ENCODE assay signal across 13 mouse cellular contexts in genomic region chr5:136895529-136895963, GRCm38 (mm10). TPM values are rescaled to one million over a fixed set of nuclear protein-coding genes. Genes with fewer than 3 reads are reported as not detected.
DNase-seq lines count a peak whose midpoint lies in the region; ATAC-seq and TF ChIP-seq lines count a peak whose summit lies in the region.
"Had no signal": no experiment of that assay in that cellular context is flagged by ENCODE, and none has a peak within 500 bp of the region (broad histone marks: within the 10 kb centered on the region; RNA-seq: fewer than 3 reads in every experiment).

No protein-coding gene starts in this region.

- WGBS in liver, postnatal 0 days (ENCODE audit: insufficient replicate concordance), result 62% methylated on average over 10 of the region's 10 CpGs
- WGBS in liver, embryonic 11.5 days, result 56% methylated on average over 10 of the region's 10 CpGs
- WGBS in embryonic facial prominence, embryonic 11.5 days, result 58% methylated on average over 10 of the region's 10 CpGs
- 40% methylated on average over 10 of the region's 10 CpGs for WGBS in limb, embryonic 15.5 days

- no peak for TF ChIP-seq EP300 in liver, postnatal 0 days (IDR thresholded peaks at IDR 0.05; ENCODE audit: low read depth)

- peak; percentile 33; the same call in 1 of the 2 replicates for TF ChIP-seq CTCF in liver, postnatal 0 days (IDR thresholded peaks at IDR 0.05; ENCODE audit: low read depth)

- no peak overlapping the region for H3K4me2 ChIP-seq in liver, postnatal 0 days (ENCODE audit: low read depth, low read length)
- no peak overlapping the region for H3K4me2 ChIP-seq in liver, embryonic 11.5 days
- H3K4me2 ChIP-seq in embryonic facial prominence, embryonic 11.5 days (ENCODE audit: low read depth, low read length), result no peak overlapping the region
- peak overlapping the region; percentile 13; the same call in 1 of the 2 replicates for H3K4me2 ChIP-seq in limb, embryonic 15.5 days
- H3K4me2 ChIP-seq: forebrain, embryonic 13.5 days had no signal

- H3K9me3 ChIP-seq in liver, postnatal 0 days (ENCODE audit: low read length), result no peaks in the 10 kb centered on the region
- no peaks in the 10 kb centered on the region for H3K9me3 ChIP-seq in liver, embryonic 11.5 days (ENCODE audit: control insufficient read depth, low read length)
- no peaks in the 10 kb centered on the region for H3K9me3 ChIP-seq in ES-E14 (ENCODE audit: control insufficient read depth, insufficient read depth, low read depth, low read length)
- no peaks in the 10 kb centered on the region for H3K9me3 ChIP-seq in embryonic facial prominence, embryonic 11.5 days (replicated peaks; ENCODE audit: control insufficient read depth, low read length)
- H3K9me3 ChIP-seq in limb, embryonic 15.5 days, result no peaks in the 10 kb centered on the region
- H3K9me3 ChIP-seq: forebrain, embryonic 13.5 days had no signal

- in situ Hi-C loops in ES-E14 (cut with MboI; ENCODE audit: low sequenced_read_pairs in 2 of 2, unreplicated experiment in 2 of 2), result loop anchor here in 1 of 2 experiments (25.0 kb wide), 1 partner anchor 108 kb away; no protein-coding TSS in a partner anchor

- no peak for DNase-seq in liver, postnatal 0 days
- DNase-seq in liver, embryonic 11.5 days (ENCODE audit: low spot score), result no peak
- DNase-seq in ES-E14 (ENCODE audit: low read depth, low spot score), result no peak
- DNase-seq in embryonic facial prominence, embryonic 11.5 days (ENCODE audit: low spot score), result peak; percentile 55
- no peak for DNase-seq in thymus, adult 18-20 months
- no peak for DNase-seq in right cerebral cortex, postnatal 36 days (ENCODE audit: low spot score in 2 of 2)
- DNase-seq: adrenal gland, adult 2 months; right cerebral cortex, postnatal 4 days had no signal

- H3K9ac ChIP-seq in liver, postnatal 0 days (replicated peaks), result no peak overlapping the region
- H3K9ac ChIP-seq in liver, embryonic 11.5 days (ENCODE audit: low read depth, low read length), result no peak overlapping the region
- no peak overlapping the region for H3K9ac ChIP-seq in ES-E14 (ENCODE audit: insufficient read depth, low read depth, low read length, poor library complexity, severe bottlenecking)
- no peak overlapping the region for H3K9ac ChIP-seq in embryonic facial prominence, embryonic 11.5 days (replicated peaks; ENCODE audit: low read length)
- H3K9ac ChIP-seq in limb, embryonic 15.5 days, result no peak overlapping the region
- H3K9ac ChIP-seq: forebrain, embryonic 13.5 days had no signal

- no peak for ATAC-seq in liver, postnatal 0 days
- no peak for ATAC-seq in liver, embryonic 11.5 days (replicated peaks; ENCODE audit: low FRiP score)
- ATAC-seq in embryonic facial prominence, embryonic 11.5 days (replicated peaks; ENCODE audit: insufficient number of reproducible peaks, low FRiP score, low TSS enrichment, low read depth), result 0 out of 2 replicates have a peak, but pooled peaks have one; percentile 72
- ATAC-seq in limb, embryonic 15.5 days (ENCODE audit: insufficient number of reproducible peaks, low FRiP score, low TSS enrichment, low read depth), result no peak
- ATAC-seq: forebrain, embryonic 13.5 days; hindbrain, embryonic 16.5 days had no signal

- no peaks in the 10 kb centered on the region for H3K36me3 ChIP-seq in liver, postnatal 0 days (replicated peaks; ENCODE audit: insufficient read depth, low read length)
- H3K36me3 ChIP-seq in liver, embryonic 11.5 days (ENCODE audit: control insufficient read depth, insufficient read depth, low read length), result no peaks in the 10 kb centered on the region
- H3K36me3 ChIP-seq in ES-E14 (ENCODE audit: control insufficient read depth, insufficient read depth, low read length, poor library complexity, severe bottlenecking), result no peaks in the 10 kb centered on the region
- no peaks in the 10 kb centered on the region for H3K36me3 ChIP-seq in embryonic facial prominence, embryonic 11.5 days (replicated peaks; ENCODE audit: control insufficient read depth, insufficient read depth, low read depth, low read length)
- H3K36me3 ChIP-seq in limb, embryonic 15.5 days, result no peaks in the 10 kb centered on the region

- H3K4me1 ChIP-seq in liver, postnatal 0 days (ENCODE audit: insufficient read depth), result no peaks in the 10 kb centered on the region
- H3K4me1 ChIP-seq in liver, embryonic 11.5 days (replicated peaks; ENCODE audit: control insufficient read depth, insufficient read depth, low read length), result no peaks in the 10 kb centered on the region
- H3K4me1 ChIP-seq in ES-E14 (ENCODE audit: control insufficient read depth in 2 of 2, insufficient read depth in 2 of 2, low read length in 2 of 2, poor library complexity in 1 of 2), result no peaks in the 10 kb centered on the region
- no peaks in the 10 kb centered on the region for H3K4me1 ChIP-seq in embryonic facial prominence, embryonic 11.5 days (ENCODE audit: control insufficient read depth, insufficient read depth, low read length)
- peaks cover 13% of the 10 kb centered on the region; the same call in 1 of the 2 replicates for H3K4me1 ChIP-seq in limb, embryonic 15.5 days
- H3K4me1 ChIP-seq: forebrain, embryonic 13.5 days had no signal

- H3K4me3 ChIP-seq in liver, postnatal 0 days (ENCODE audit: low read depth, low read length), result no peak overlapping the region
- H3K4me3 ChIP-seq in liver, embryonic 11.5 days (ENCODE audit: low read depth, low read length), result no peak overlapping the region
- H3K4me3 ChIP-seq in ES-E14 (ENCODE audit: insufficient read depth in 1 of 2, low read depth in 1 of 2, low read length in 2 of 2, poor library complexity in 1 of 2, severe bottlenecking in 1 of 2), result no peak overlapping the region
- no peak overlapping the region for H3K4me3 ChIP-seq in embryonic facial prominence, embryonic 11.5 days (ENCODE audit: low read depth, low read length)
- H3K4me3 ChIP-seq in limb, embryonic 15.5 days, result no peak overlapping the region
- H3K4me3 ChIP-seq: forebrain, embryonic 13.5 days had no signal

- no peaks in the 10 kb centered on the region for H3K27me3 ChIP-seq in liver, postnatal 0 days (ENCODE audit: insufficient read depth, low read length)
- no peaks in the 10 kb centered on the region for H3K27me3 ChIP-seq in liver, embryonic 11.5 days (replicated peaks; ENCODE audit: control insufficient read depth, insufficient read depth, low read length)
- H3K27me3 ChIP-seq in embryonic facial prominence, embryonic 11.5 days (ENCODE audit: control insufficient read depth, insufficient read depth, low read length), result no peaks in the 10 kb centered on the region
- no peaks in the 10 kb centered on the region for H3K27me3 ChIP-seq in limb, embryonic 15.5 days
- H3K27me3 ChIP-seq: forebrain, embryonic 13.5 days had no signal

- H3K27ac ChIP-seq in liver, postnatal 0 days (ENCODE audit: low read depth), result no peak overlapping the region
- no peak overlapping the region for H3K27ac ChIP-seq in liver, embryonic 11.5 days (ENCODE audit: low read depth, low read length)
- no peak overlapping the region for H3K27ac ChIP-seq in ES-E14 (ENCODE audit: insufficient read depth, low read depth, low read length, poor library complexity, severe bottlenecking)
- H3K27ac ChIP-seq in embryonic facial prominence, embryonic 11.5 days (replicated peaks; ENCODE audit: low read depth, low read length), result no peak overlapping the region
- no peak overlapping the region for H3K27ac ChIP-seq in limb, embryonic 15.5 days
- H3K27ac ChIP-seq: forebrain, embryonic 13.5 days; macrophage had no signal

TF ChIP-seq in ES-E14, 5 proteins besides CTCF, POLR2A, EP300 and RAD21:
- TF ChIP-seq CHD2 (IDR thresholded peaks at IDR 0.05; ENCODE audit: low read depth, low read length), result no peak
- TF ChIP-seq HCFC1 (IDR thresholded peaks at IDR 0.05; ENCODE audit: borderline replicate concordance, insufficient read depth, low read length), result no peak
- TF ChIP-seq ZNF384 (IDR thresholded peaks at IDR 0.05; ENCODE audit: low read depth, low read length), result peak; percentile 78

RNA-seq across cellular contexts. Expression of gene Ift22, which starts 12.4 kb away (rescaled TPM):
- polyA plus RNA-seq in liver, postnatal 0 days (2015; fragmentation: Nextera tagmentation; extraction: Ambion mirVana), result 9.8 and 11.5 TPM in 2 replicates
- polyA plus RNA-seq in liver, embryonic 11.5 days (2014; fragmentation: Nextera tagmentation; extraction: Ambion mirVana), result 28.5 and 32.4 TPM in 2 replicates
- 15.9 and 18.3 TPM in 2 replicates for total RNA-seq in ES-E14 (2012; rRNA removed)
- polyA plus RNA-seq in embryonic facial prominence, embryonic 11.5 days (2014; fragmentation: Nextera tagmentation; extraction: Ambion mirVana), result 72.5 and 83.4 TPM in 2 replicates
- polyA plus RNA-seq in limb, embryonic 15.5 days (2015; fragmentation: Nextera tagmentation; extraction: Ambion mirVana), result 56.2 and 60.5 TPM in 2 replicates

RNA-seq across cellular contexts. Expression of gene Col26a1, which starts 12.5 kb away (rescaled TPM):
- polyA plus RNA-seq in liver, postnatal 0 days (2015; fragmentation: Nextera tagmentation; extraction: Ambion mirVana), result 0.12 TPM in 1 of 2 replicates, not detected in the other
- polyA plus RNA-seq in liver, embryonic 11.5 days (2014; fragmentation: Nextera tagmentation; extraction: Ambion mirVana), result 9.1 and 9.8 TPM in 2 replicates
- total RNA-seq in ES-E14 (2012; rRNA removed), result 2.9 and 5.8 TPM in 2 replicates
- polyA plus RNA-seq in embryonic facial prominence, embryonic 11.5 days (2014; fragmentation: Nextera tagmentation; extraction: Ambion mirVana), result 63.0 and 67.1 TPM in 2 replicates
- polyA plus RNA-seq in limb, embryonic 15.5 days (2015; fragmentation: Nextera tagmentation; extraction: Ambion mirVana), result 112 and 115 TPM in 2 replicates
- total RNA-seq: adrenal gland, adult 2 months; common myeloid progenitor, adult 5-6 weeks had no signal
- polyA plus RNA-seq: macrophage had no signal

RNA-seq across cellular contexts. Expression of gene Fis1, which starts 57.5 kb away (rescaled TPM):
- polyA plus RNA-seq in liver, postnatal 0 days (2015; fragmentation: Nextera tagmentation; extraction: Ambion mirVana), result 173 and 176 TPM in 2 replicates
- 241 and 251 TPM in 2 replicates for polyA plus RNA-seq in liver, embryonic 11.5 days (2014; fragmentation: Nextera tagmentation; extraction: Ambion mirVana)
- total RNA-seq in ES-E14 (2012; rRNA removed), result 106 and 114 TPM in 2 replicates
- 298 and 318 TPM in 2 replicates for polyA plus RNA-seq in embryonic facial prominence, embryonic 11.5 days (2014; fragmentation: Nextera tagmentation; extraction: Ambion mirVana)
- polyA plus RNA-seq in limb, embryonic 15.5 days (2015; fragmentation: Nextera tagmentation; extraction: Ambion mirVana), result 228 and 240 TPM in 2 replicates
